Mouse (Mus musculus) kidney, adult 8-10 months (tissue): ENCODE results near the gene Lama2.
A peak's percentile ranks its signal among the peaks of the same experiment; 100 is the strongest.

ENCODE experiments used
- DNase-seq, 2 experiments: peaks; one replicate each; pipeline ENCODE4 v3.0.0; 2022

Gene Lama2

DNA sequence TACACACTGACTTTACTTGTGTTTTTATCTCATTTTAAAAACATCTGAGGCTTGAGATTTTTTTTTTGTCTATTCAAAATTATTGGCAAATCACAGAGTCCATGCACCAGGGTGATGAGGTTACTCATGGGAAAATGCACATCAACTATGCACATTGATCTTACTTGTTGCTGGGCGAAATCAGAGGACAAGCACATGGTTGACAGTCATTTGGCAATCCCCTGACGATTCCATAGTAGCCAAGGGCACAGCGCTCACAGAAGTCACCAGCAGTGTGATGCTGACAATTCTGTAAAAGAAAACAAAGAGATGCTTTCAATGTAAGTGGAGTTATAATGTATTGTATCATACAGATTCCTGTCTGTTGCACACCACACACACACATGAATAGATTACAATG is 454.8 kb downstream of the Lama2 start:
- DNase-seq: no peak

DNA sequence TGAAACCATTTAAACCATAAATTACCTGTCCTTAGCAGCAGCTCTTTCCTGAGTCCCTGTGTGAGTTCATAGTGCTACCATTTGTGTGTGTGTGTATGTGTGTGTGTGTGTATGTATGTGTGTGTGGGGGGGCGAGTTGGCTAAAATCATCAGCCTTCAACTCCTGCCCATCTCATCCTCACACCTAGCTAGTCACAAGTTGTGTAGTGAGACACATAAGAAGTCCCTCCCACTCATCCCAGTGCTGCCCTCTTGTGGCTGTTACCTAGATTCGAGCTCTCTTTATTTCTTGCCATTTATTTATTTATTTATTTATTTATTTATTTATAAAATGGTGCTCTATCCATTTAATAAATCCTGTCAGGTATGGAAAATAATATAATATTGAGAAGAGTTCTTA is 457.2 kb downstream of the Lama2 start:
- peak; percentile 6 to 10 for DNase-seq

DNA sequence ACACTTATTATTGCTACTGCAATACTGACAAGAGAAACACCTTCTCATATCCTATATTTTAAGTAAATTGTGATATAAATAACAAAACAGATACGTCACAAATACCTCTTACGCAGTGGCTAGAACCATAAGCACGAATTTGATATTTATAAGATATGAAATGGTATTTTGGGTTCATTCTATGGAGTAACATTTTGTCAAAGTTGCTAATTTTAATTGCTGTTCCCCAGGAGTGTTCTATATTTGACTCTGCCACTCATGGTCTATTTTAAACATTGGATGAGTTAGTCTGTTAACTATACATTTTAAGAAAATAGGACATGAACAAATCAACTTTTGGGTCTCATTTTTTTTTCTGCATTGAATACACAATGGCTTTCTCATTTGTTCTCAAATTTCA is 469.3 kb downstream of the Lama2 start:
- DNase-seq: no peak

DNA sequence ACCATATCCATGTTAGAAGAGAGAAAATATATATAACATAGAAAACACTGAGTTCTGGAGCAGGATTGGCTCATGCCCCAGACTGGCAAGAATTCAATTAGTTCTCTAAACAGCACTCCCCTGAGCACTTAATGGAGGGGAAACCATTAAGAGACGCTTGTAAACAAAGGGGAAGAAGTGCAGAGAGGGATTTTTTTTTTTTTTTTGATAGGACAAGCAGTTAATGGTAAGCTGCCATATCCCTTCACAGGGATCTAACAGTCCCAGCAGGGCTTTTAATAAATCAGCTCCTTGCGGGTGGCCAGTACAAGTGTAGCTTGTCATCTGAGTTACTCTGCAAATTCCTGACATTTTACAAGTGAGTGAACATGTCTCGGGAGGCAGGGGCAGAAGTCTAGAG is 479.1 kb downstream of the Lama2 start:
- DNase-seq: peak; percentile 6 to 15

DNA sequence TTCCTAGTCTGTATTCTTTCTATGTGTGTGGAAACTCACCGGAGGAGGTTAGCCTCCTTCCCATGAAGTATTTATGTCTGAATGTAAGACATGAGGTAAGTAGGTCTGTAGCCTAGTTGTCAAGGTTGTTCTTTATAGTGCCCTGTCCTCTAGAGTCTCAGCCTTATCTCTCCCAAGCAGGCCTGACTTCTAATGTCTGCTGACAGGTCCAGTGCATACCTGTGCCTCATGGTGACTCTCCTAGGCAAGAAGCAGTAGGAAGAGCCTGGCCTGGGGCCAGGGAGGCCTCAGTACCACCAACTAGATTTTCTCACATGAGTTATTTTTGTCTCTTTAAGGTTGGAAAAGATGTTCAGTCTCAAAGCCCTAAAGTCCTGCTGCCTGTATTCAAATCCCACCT is 483.8 kb downstream of the Lama2 start:
- no peak for DNase-seq

DNA sequence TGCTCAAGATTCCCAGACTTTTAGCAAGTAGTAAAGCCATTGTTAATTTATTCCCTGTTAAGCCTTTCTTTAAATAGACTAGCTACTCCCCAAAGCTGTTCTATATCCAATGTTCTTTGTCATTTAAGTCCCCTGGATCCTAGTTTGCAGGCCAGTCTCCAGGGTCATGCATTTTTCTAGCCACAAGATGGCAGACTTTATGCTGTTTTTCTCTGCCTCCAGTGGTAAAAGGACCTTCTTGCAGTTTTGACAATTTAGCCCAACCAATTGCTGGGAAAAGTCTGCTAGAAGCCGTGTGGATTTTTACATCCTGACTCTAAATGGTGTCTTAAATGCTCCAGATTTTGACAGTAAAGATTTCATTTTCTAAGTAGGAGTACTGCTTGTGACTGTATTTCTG is 486.4 kb downstream of the Lama2 start:
- DNase-seq: peak; percentile 26 to 54

DNA sequence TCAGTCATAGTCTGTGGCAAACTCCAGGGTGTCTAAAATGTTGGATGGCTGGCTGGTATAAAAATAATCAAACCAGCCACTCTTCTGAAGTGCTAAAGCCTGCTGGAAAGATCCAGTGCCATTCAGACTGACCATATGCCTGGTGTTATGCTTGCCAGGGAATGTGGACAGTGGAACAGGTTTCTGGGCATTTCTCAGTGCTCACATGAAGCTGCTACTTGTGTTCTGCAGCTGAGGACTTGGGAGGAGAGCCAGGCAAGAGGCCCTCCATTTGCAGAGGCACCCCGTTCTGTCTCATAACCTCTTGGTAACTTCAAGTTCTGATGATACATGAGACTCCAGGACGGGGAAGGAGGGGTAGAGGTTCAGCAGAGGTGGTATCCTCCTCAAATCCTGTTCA is 492.1 kb downstream of the Lama2 start:
- DNase-seq: no peak

DNA sequence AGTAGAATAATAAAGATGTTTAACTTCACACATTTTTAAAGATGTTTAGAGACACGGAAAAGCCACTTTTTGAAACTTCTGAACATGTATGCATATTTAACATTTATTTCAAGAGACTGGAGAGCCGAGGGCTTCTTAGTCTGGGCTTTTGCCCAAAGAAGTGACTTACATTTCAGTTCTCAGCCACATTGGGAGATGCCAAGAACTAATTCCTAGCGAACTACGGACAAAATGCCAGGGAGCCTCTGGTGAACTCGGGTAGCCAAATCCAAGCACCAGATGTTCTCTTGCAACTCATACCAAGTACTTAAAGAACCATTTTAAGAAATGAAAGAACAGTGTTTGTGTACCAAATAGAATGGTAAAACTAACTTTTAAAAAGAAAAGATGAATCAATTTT is 495.8 kb downstream of the Lama2 start:
- no peak for DNase-seq

DNA sequence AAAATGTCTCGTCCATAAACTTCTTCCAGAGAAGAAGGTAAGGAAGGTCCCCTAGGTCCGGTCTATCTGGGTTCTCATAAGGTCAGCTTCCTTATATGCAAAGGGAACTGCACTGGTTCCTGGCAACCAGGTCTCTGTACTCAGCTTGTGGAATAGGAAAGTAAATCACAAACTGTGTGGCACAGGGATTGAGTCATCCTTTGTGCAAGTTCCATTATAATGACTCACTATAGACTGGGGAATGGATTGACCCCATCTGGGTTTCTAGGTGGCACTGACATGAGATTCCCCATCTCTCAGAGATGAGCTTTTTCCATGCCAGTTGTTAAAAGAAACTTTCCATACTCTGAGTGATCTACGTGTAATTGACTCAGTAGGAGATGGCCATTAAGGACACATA is 501.7 kb downstream of the Lama2 start:
- no peak for DNase-seq

DNA sequence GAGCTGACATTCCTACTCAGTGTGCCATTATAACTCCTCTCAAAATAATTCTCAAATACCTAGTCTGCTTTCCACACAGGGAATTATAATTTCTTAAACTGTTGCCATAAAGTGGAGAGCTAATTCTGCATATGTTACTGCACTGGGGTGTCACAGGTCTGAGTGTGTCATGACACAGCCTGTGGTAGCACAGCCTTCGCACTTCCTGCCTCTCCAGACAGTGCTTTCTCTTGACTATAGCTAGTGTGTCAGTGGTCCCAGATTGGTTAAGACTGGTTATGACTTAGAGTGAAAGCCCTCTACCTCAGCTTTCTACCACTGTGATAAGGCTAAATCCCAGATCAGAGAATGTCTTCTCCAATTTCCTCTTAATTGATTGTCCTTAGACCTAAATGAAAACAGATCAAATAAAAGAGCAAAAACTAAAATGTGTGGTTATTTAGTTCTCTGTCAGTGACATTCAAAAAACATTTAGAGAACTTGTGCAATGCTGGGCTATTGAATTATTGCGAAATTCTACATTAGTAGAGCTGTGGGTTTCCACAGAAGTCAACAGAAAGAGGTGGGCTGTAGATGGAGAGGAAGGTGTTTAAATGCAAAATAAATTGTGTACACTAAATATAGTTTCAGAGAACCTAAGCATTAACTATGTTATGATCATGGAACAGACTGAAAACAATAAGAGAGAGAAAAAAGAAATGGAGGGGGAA is 502.5 kb downstream of the Lama2 start:
- DNase-seq: no peak

DNA sequence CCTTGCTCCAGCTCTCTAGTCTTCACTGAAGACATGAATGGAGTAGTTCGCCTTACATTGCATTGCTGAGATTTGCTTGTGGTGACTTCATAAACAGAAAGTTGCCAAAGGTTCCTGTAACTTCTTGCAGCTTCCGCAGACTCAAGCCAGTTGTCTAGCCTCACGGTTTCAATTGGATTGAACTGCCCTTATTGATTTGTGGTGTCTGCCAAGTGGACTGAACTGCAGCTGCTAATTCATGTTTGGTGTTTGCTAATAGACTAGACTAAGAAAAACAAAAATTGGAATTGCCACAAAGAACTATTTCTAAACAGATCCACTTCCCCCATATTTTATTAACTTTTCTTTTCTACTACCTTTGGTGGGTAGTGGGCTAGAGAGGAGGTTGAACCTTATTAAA is 505.4 kb downstream of the Lama2 start:
- DNase-seq: no peak

DNA sequence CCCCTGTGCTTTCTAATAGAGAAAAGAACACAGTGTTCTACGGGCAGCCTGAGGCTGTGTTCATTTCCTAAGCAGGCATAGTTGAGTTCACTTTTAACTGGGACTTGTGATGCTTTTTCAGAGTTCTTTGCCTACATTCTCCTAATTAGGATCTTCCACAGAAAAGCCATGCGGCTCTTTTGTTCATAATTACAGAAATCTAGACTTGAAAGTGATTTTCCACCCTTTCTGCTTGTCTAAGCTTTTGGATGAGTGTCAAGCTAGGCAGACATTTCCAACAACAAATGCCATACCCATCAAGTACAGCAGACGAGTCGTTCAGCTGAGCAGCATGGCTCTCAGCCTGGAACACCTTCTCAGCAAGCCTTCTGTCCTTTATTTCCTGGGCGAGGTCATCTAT is 515.7 kb downstream of the Lama2 start:
- no peak for DNase-seq

DNA sequence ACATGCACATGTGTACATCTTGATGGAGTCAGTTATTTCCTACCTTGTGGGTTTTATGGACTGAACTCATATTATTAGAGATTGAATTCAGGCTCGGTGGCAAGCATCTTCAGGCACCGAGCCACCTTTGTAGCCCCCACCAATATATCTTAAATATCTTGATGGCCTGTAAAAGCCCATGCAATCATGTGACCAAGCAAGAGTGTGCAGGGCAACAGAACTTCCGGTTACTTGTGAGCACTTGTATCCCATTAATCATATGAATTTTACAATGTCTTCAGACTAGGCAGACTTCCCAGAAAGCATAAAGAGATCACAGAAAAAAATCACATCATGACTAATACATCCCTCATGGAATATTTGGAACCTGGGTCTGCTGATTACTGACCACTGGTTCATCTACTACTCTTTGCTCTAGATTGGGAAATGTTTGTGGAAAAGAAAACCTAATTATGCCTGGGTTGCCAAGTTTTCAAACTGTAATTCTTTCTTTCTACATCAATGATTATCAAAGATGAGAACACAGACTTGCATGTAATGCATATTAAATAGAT is 517.7 kb downstream of the Lama2 start:
- DNase-seq: no peak

DNA sequence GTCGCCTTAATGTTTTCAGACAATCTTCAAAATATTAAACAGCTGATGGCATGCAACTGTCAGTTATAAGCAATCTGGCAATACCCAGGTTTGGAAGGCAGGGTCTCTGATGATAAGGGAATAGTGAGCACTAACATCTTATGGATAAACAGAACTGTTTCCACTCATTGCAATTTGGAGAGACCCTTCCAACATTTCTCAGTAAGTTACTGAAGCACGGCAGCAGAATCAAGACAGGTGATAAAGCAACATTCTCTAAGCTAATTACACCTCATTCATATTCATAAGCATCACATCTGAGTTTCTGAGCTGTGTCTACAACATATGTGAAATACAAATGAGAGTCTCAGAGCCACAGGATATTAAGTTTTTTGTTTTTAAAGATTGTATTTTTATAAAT is 542.4 kb downstream of the Lama2 start:
- no peak for DNase-seq

DNA sequence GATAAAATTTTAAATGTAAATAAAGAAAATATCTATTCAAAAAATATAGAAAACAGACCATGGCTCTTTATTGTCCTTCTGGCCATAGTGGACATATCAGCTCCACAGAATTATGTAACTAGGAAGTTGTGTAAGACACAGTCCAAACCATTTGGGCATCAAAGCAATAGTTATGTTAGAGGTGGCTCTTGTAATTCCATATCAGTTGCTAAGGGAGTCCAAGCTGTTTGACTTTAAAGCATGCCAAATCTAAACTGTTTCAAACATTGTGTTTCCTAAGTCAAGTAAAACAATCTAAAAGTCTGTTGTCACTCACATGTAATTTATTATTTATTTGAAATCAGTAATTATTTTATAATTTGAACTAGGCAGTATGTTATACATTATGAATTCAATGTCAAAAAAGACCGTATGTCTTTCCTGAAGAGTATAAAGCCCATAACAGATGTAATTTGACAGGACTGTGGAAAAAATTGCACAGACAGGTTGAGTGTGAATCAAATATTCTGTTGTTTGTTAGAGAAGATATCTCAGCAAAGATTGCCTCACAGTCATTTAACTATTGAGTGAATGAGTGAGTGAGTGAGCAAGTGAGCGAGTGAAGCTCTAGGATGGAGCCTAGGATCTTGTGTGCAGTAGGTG is 550.6 kb downstream of the Lama2 start:
- DNase-seq: no peak

DNA sequence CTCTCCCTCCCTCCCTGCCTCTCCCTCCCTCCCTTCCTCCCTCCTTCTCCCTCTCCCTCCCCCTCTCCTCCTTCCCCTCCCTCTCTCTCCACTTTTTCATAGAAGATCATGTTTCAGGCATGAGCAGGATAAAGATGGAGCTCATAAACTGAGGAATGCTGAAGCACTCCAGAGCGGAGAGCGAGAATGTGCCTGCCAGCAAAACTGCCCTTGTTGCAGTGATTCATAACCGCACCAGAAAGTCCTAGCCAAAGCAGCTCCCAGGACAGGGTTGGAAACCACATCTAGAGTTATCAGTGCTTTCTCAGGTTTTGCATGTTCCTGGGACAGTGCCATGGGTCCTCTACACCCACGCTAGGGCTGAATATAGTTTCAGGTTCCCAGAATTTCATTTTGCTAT is 555.9 kb downstream of the Lama2 start:
- peak; percentile 1 to 8 for DNase-seq

DNA sequence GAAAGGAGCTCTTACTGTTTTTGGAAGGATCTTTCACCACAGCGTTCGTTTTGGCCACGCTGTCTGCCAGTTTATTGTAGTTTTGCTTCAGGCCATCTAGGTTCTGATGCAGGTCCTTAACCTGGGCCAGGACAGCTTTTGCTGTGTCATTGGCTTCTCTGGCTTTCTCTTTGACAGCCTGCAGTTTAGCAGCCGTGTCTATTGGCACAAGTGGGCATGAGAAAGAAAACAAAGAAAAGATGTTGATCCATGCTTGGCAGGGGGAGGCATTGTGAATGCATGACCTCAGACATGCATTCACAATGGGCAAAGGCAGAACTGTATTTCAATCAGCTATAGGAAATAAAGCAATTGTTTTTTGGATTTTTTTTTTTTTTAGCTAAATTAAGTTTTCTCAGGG is 565.1 kb downstream of the Lama2 start:
- DNase-seq: no peak

DNA sequence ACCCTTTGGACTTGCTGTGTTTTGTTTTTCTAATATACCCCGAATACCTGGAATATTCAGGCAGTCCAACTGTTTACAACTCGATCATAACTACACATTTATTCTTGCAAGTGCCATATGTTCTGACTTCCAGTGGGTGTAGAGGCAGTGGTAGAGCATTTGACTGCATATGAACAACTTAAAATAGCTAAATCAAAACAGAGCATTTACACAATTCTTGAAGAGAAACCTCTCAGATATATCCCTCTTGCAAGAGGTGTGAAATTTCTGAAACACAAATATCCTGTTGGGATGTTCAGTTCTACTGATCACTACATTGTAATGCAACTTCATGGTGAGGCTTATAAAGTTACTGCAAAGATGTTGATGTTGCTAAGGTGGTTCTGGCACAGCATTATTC is 572.4 kb downstream of the Lama2 start:
- no peak for DNase-seq

DNA sequence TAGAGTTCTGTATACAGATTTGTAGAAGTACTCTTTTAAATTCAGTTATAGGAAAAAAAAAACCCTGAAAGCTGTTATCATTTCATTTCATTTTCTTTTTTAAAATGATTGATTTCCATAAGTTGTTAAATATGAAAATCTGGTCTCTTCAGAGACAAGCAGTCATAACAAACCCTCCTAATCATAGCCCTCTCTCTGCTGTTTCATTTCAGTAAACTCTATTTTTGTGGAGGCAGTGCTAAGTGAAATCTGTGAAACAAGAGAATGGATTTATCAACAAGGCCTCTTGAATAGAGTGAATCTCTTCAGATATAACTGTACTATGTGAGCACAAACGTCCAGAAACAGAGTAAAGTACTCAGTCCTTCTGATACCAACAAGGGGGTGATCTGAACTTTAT is 577.7 kb downstream of the Lama2 start:
- no peak for DNase-seq

DNA sequence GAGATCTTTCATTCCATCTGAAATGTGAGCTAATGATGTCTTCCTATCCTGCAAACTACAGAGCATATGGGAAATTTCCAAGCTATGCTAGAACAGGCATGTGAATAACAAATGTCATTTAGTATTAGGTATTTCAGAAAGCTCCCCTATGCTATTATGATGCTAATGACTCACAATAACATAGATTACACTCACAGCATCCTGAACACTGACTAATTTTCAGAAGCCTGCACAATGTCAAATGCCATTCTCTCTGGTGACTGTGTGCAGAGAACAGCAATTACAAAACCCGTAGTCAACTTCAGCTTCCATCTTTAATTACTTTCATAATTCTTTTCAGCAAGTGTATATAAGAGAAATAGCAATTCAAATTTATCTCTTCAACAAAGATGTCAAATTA is 596.9 kb downstream of the Lama2 start:
- DNase-seq: no peak

DNA sequence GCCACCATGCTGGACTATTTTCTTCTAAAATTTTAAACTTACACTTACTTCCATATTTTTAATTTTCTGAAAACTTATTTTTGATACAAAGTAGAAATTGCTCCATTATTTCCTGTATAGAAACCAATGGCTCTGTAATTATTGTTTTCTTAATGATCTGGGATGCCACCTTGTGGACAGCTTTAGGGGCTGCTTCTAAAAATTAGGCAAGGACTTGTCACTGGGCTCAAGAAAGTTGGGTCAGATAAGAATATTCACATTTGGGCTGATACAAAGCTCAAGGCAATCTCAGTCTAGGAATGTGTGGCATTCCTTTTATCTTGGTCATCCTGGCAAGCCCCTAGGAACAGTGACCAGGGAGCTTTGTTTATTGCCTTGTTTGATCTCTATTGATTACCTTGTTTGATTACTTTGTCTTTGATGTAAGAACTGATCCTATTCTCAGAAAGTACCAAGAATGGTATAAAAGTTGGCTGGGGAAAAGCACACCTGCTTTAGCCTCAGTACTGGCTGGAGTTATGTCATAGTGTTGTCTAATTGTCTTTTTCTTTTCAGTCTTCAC is 606.7 kb downstream of the Lama2 start:
- no peak for DNase-seq

DNA sequence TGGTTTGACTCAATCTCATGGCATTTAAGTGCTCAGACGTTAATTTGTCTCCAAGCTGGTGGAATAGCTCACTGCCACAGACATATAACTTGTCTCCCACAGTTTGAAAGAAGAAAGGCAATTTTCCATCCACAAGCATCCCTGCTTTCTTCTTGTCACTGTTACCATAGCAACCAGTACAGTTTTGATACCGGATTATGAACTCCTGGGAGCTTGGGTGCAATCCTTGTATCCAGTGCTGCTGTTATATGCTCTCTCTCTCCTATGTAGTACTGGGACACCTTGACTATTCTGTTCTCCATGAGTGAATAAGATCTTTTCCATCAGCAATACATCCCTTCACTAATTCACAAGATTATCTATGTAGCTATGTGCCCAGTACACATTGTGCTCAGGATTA is 612.2 kb downstream of the Lama2 start:
- no peak for DNase-seq

DNA sequence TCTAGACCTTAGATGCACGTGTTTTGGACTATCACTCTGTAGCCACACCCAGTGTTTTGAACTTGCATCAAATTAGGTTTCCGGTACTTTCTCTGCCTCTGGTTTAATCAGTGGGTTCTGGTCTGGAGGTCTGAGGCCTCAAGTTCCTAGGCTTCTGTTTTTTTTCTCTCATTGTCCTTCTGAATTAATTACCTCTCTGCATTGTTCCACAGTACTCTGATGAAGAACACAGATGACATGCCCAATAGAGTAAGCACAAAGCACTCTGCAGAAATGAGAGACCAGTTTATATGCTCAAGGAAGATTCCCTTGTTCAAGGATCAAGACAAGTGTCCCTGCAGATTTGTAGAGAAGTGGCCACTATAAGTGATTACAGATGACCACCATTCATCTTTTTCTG is 613.8 kb downstream of the Lama2 start:
- DNase-seq: no peak

DNA sequence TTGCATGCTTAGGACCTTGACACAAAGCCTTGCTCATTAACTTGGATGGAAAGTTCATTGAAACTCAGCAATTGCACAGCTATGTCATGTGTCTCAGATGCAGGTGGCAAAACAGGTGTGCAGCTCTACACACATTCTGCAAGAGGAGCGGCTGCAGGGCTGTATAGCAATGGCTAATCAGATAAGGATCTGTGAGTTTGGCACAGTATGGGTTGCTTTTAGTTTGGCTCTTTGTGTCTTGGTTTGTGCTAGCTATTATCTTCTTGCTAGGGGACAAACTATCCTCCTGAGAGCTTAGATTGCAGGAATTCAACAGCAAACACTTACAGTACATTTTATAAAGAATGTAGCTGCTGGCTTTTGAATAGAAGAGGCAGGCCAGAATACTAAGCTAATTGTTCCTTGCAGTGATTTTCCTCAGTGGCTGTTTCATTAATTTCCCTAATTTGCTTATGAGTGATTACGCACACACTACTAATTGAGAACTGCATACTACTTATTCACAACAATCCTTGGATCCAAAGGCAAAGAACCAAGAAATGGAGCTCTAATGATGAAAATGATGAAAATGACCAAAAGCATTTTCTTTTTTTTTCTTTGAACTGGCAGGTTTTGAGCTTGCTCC is 617.9 kb downstream of the Lama2 start:
- DNase-seq: no peak
